Mouse (Mus musculus): ENCODE results near the gene Myl6b. TPM values are rescaled to one million over a fixed set of nuclear protein-coding genes. Genes with fewer than 3 reads are reported as not detected.

Gene Myl6b
- total and polyA plus RNA-seq, 3 experiments, result 0.39 to 3.9 (median 2.5) TPM

GRCm38 (mm10) chr10:128526366-128527356, 28.2 kb upstream of the Myl6b start:
- no peak for TF ChIP-seq PAX5 (IDR thresholded peaks at IDR 0.05; ENCODE audit: low read length)
- TF ChIP-seq EP300 (IDR thresholded peaks at IDR 0.05; ENCODE audit: low read length), result peak; percentile 46
- TF ChIP-seq E2F4 (IDR thresholded peaks at IDR 0.05; ENCODE audit: insufficient replicate concordance, low read depth, low read length), result no peak
- 0 out of 2 replicates have a peak, but pooled peaks have one; percentile 1 for TF ChIP-seq ETS1 (conservative IDR thresholded peaks at IDR 0.05; ENCODE audit: low read depth, low read length)
- TF ChIP-seq IRF4 (IDR thresholded peaks at IDR 0.05; ENCODE audit: low read depth, low read length), result peak; percentile 72
- no peak for TF ChIP-seq TCF12 (IDR thresholded peaks at IDR 0.05; ENCODE audit: low read depth, low read length)
- 0 out of 2 replicates have a peak, but pooled peaks have one; percentile 1 for TF ChIP-seq TBP (conservative IDR thresholded peaks at IDR 0.05; ENCODE audit: low read depth, low read length)
- TF ChIP-seq ELF1 (IDR thresholded peaks at IDR 0.05; ENCODE audit: low read depth, low read length), result no peak
- no peak for TF ChIP-seq NRF1 (IDR thresholded peaks at IDR 0.05; ENCODE audit: low read depth, low read length)
- TF ChIP-seq CHD1 (IDR thresholded peaks at IDR 0.05; ENCODE audit: low read depth, low read length), result 0 out of 2 replicates have a peak, but pooled peaks have one; percentile 39
- in situ Hi-C loops (cut with MboI; ENCODE audit: low pct_ligation_motif_present, low pct_unique_long_range_greater_than_20kb, low sequenced_read_pairs), result no loop called here
- DNase-seq (ENCODE audit: extremely low read depth), result peak; percentile 33
- Histone ChIP-seq H3K36me3 (replicated peaks in 1 of 2; ENCODE audit: control insufficient read depth in 1 of 2, insufficient read depth in 1 of 2, low read length in 1 of 2) (peaks cover 10 to 13% of the 10 kb centered on the region in 2 experiments), H3K27me3 (replicated peaks) (no peaks in the 10 kb centered on the region), H3K4me1 (ENCODE audit: control insufficient read depth in 1 of 2, insufficient read depth in 2 of 2) (peaks cover 0 to 21% of the 10 kb centered on the region in 2 experiments; a peak in 2 of 4 replicates), H3K9ac (ENCODE audit: insufficient read depth, low read depth) (peak overlapping the region; percentile 70), H3K9me3 (replicated peaks; ENCODE audit: low read length) (no peaks in the 10 kb centered on the region), H3K79me2 (replicated peaks; ENCODE audit: control insufficient read depth, extremely low read depth, insufficient read depth, poor library complexity, severe bottlenecking) (no peaks in the 10 kb centered on the region), H3K27ac (ENCODE audit: insufficient read depth, low read depth) (peak overlapping the region; percentile 50), H3K4me3 (replicated peaks in 1 of 3; ENCODE audit: low read depth in 2 of 3, low read length in 2 of 3, poor library complexity in 1 of 3) (peak overlapping the region; percentile 54 to 92 (median 86)), H3K4me2 (ENCODE audit: insufficient read depth, low read depth, poor library complexity, severe bottlenecking) (peak overlapping the region; percentile 81)
- dilution Hi-C loops (cut with MboI; ENCODE audit: extremely low pct_ligation_motif_present, extremely low pct_unique_long_range_greater_than_20kb, low sequenced_read_pairs), result no loop called here

DNA sequence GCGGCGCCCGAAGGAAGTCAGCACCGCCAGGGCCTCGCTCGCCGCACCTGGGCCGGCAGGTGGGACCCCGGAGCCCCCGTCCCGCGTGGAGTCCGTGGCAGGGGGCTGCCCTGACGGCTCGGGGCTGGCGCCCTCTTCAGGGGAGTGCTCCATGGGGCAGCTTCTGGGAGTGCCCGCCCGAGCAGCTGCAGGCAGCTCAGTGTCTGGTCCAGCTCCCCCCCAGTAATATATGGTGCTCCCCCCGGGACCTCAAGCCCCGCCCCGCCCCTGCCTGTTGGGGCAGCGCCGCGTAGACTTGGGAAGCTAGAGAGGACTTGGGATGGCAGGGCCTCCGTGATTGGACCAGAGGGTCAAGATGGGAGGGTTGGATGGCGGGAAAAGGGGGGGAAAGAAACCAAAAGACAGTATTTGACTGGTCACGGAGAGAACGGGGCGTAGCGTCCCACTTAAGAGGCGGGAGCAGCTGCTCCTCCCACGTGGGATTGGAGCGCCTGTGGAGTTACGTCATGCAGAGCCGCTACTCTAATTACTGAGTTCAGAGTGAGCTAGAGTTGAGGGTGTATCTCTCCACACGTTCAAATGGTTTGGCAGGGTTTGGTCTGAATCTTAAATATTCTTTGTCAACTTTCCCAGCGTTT, 27.3 kb upstream of the Myl6b start, which contains the start of gene Esyt1:
TSS of gene Esyt1 (minus strand) at position 201 of the 638 bp plus-strand sequence.
- in situ Hi-C loops (cut with MboI; ENCODE audit: low pct_ligation_motif_present, low pct_unique_long_range_greater_than_20kb, low sequenced_read_pairs), result no loop called here
- H3K36me3 ChIP-seq (replicated peaks in 1 of 2; ENCODE audit: control insufficient read depth in 1 of 2, insufficient read depth in 1 of 2, low read length in 1 of 2), result peaks cover 18 to 22% of the 10 kb centered on the region in 2 experiments
- no peaks in the 10 kb centered on the region for H3K9me3 ChIP-seq (replicated peaks; ENCODE audit: low read length)
- H3K4me3 ChIP-seq (replicated peaks in 1 of 3; ENCODE audit: low read depth in 2 of 3, low read length in 2 of 3, poor library complexity in 1 of 3), result peak within 1 kb of the TSS; percentile 86 to 92 (median 86)
- H3K27ac ChIP-seq (ENCODE audit: insufficient read depth, low read depth), result peak within 1 kb of the TSS; percentile 51
- peak within 1 kb of the TSS; percentile 71 for H3K9ac ChIP-seq (ENCODE audit: insufficient read depth, low read depth)
- H3K27me3 ChIP-seq (replicated peaks), result no peaks in the 10 kb centered on the region
- dilution Hi-C loops (cut with MboI; ENCODE audit: extremely low pct_ligation_motif_present, extremely low pct_unique_long_range_greater_than_20kb, low sequenced_read_pairs), result no loop called here
- peak within 1 kb of the TSS; percentile 81 for H3K4me2 ChIP-seq (ENCODE audit: insufficient read depth, low read depth, poor library complexity, severe bottlenecking)
- peak; percentile 99 for DNase-seq (ENCODE audit: extremely low read depth)
- no peaks in the 10 kb centered on the region for H3K79me2 ChIP-seq (replicated peaks; ENCODE audit: control insufficient read depth, extremely low read depth, insufficient read depth, poor library complexity, severe bottlenecking)
- H3K4me1 ChIP-seq (ENCODE audit: control insufficient read depth in 1 of 2, insufficient read depth in 2 of 2), result peaks cover 0 to 21% of the 10 kb centered on the region in 2 experiments; a peak in 2 of 4 replicates
- TF ChIP-seq TCF12 (IDR thresholded peaks at IDR 0.05; ENCODE audit: low read depth, low read length) (peak; percentile 60), NELFE (IDR thresholded peaks at IDR 0.05; ENCODE audit: low read depth, low read length) (peak; percentile 63), HCFC1 (IDR thresholded peaks at IDR 0.05; ENCODE audit: low read depth, low read length) (peak; percentile 52), SMC3 (IDR thresholded peaks at IDR 0.05; ENCODE audit: low read depth, low read length) (no peak), ZKSCAN1 (IDR thresholded peaks at IDR 0.05; ENCODE audit: borderline replicate concordance, low read depth, low read length) (no peak), MXI1 (IDR thresholded peaks at IDR 0.05; ENCODE audit: low read depth, low read length) (no peak; the same call in 1 of the 2 replicates), UBTF (IDR thresholded peaks at IDR 0.05; ENCODE audit: low read depth, low read length) (no peak), ETS1 (conservative IDR thresholded peaks at IDR 0.05; ENCODE audit: low read depth, low read length) (peak; percentile 44; the same call in 1 of the 2 replicates), MAZ (IDR thresholded peaks at IDR 0.05; ENCODE audit: low read depth, low read length) (peak; percentile 71), CHD2 (IDR thresholded peaks at IDR 0.05; ENCODE audit: low read length) (peak; percentile 59; the same call in 1 of the 2 replicates), ZNF384 (IDR thresholded peaks at IDR 0.05; ENCODE audit: low read depth, low read length) (no peak), IRF4 (IDR thresholded peaks at IDR 0.05; ENCODE audit: low read depth, low read length) (peak; percentile 31; the same call in 1 of the 2 replicates), ZC3H11A (IDR thresholded peaks at IDR 0.05; ENCODE audit: low read depth, low read length) (no peak), CTCF (conservative IDR thresholded peaks at IDR 0.05 in 1 of 2, IDR thresholded peaks at IDR 0.05 in 1 of 2; ENCODE audit: low read depth in 2 of 2, low read length in 2 of 2) (peak in 1 of 2 experiments; percentile 52; a peak in 2 of 4 replicates), E2F4 (IDR thresholded peaks at IDR 0.05; ENCODE audit: insufficient replicate concordance, low read depth, low read length) (peak; percentile 94; the same call in 1 of the 2 replicates), PAX5 (IDR thresholded peaks at IDR 0.05; ENCODE audit: low read length) (no peak), SIN3A (IDR thresholded peaks at IDR 0.05; ENCODE audit: low read length) (no peak; the same call in 1 of the 2 replicates), ZMIZ1 (IDR thresholded peaks at IDR 0.05; ENCODE audit: low read depth, low read length) (peak; percentile 83), TBP (conservative IDR thresholded peaks at IDR 0.05; ENCODE audit: low read depth, low read length) (peak; percentile 91), JUND (conservative IDR thresholded peaks at IDR 0.05; ENCODE audit: low read depth, low read length) (peak; percentile 73), USF1 (IDR thresholded peaks at IDR 0.05; ENCODE audit: low read depth, low read length) (peak; percentile 40), KAT2A (IDR thresholded peaks at IDR 0.05; ENCODE audit: insufficient replicate concordance, low read length) (no peak), POLR2A (IDR thresholded peaks at IDR 0.05; ENCODE audit: low read depth, low read length) (peak; percentile 89)

Data from CH12.LX (cell line).